Mouse (Mus musculus) ES-Bruce4 (cell line): ENCODE results near the gene Hoxd13.

ENCODE experiments used
- CTCF ChIP-seq: IDR thresholded peaks from one replicate; pipeline ENCODE4 v1.8.1; 2011; ENCODE audit warnings: low read depth, low read length
- EP300 ChIP-seq: IDR thresholded peaks from 2 replicates; pipeline ENCODE4 v1.6.1; 2011; ENCODE audit warnings: low read depth, low read length; ENCODE audit not compliant: insufficient read depth
- POLR2A ChIP-seq: IDR thresholded peaks from one replicate; pipeline ENCODE4 v1.8.1; 2011; ENCODE audit warnings: low read length; ENCODE audit not compliant: insufficient read depth

- TF ChIP-seq EP300 (no peak), POLR2A (no peak), CTCF (no peak)
These were observed 52.9 kb downstream of the Hoxd13 start for GRCm38 (mm10) chr2:74720955-74721491.
